Mouse (Mus musculus): ENCODE measurements at regions not wholly inside any gene's neighbourhood (a gene's known extent, or its start where the extent isn't known, plus 50 kb on each side); places are given as distances from the start of the nearest gene placed in this dataset.

DNA sequence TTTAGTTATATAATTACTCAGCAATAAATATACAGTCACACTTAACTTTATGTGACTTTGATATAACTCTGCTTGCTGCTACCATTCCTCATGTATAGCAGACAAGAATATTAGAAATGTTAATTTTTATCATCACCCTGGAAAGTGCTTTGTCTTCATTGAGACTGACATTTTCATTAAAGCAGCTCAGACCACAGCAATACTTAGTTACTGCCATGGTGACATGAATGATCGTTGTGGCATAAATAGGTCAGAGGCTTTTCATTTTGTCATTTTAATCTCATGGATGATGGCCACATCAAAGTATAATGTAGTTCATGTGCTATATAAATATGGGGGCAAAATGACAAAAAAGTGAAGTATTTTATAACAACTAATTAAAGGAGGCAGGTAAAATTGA lies 498.1 kb downstream of the Slc22a22 start:
- no peak for TF ChIP-seq CTCF (IDR thresholded peaks at IDR 0.05)
- TF ChIP-seq EP300 (IDR thresholded peaks at IDR 0.05): no peak
